Mouse (Mus musculus) stomach, embryonic 15.5 days (tissue): ENCODE measurements around the gene Lrr1. TPM values are rescaled to one million over a fixed set of nuclear protein-coding genes. Genes with fewer than 3 reads are reported as not detected.

Experiments
- microRNA-seq: library from miRNA; unstranded; fragments of <30 nt; microRNA quantifications from one replicate; pipeline ENCODE4, GENCODE M21; 2016
- polyA plus RNA-seq: library from polyadenylated mRNA; unstranded; fragments of >200 nt; fragmentation: Nextera tagmentation; extraction: Ambion mirVana; gene quantifications from 2 replicates; pipeline ENCODE4 v1.2.1, GENCODE M21; 2015

Gene Lrr1
- polyA plus RNA-seq, 1 experiment from 2014 or later: 19.9 TPM

Small RNA genes lying within 50 kb of the gene (microRNA-seq; reads per million reads assigned to microRNA genes)
- gene Gm47287 (not detected), gene Gm47295 (not detected)

Other genes with a start within 250 kb of the Lrr1 start
- gene Rps29, start 9.6 kb upstream of the Lrr1 start, polyA plus RNA-seq: 1,494 and 1,720 TPM in 2 replicates
- 720 and 730 TPM in 2 replicates for gene Rpl36al, start 15.3 kb downstream of the Lrr1 start, polyA plus RNA-seq
- gene Mgat2, start 15.3 kb downstream of the Lrr1 start, polyA plus RNA-seq: 63.6 and 67.4 TPM in 2 replicates
- gene Gm49383, start 28.3 kb downstream of the Lrr1 start, polyA plus RNA-seq: 26.4 and 28.3 TPM in 2 replicates
- gene Dnaaf2, start 29.6 kb downstream of the Lrr1 start, polyA plus RNA-seq: 9.9 and 10.0 TPM in 2 replicates
- 21.5 and 25.9 TPM in 2 replicates for gene Gm49384, start 35.5 kb downstream of the Lrr1 start, polyA plus RNA-seq
- 24.3 and 27.1 TPM in 2 replicates for gene Pole2, start 59.4 kb downstream of the Lrr1 start, polyA plus RNA-seq
- 9.0 and 9.2 TPM in 2 replicates for gene Klhdc1, start 72.4 kb downstream of the Lrr1 start, polyA plus RNA-seq
- 110 and 119 TPM in 2 replicates for gene Klhdc2, start 127.9 kb downstream of the Lrr1 start, polyA plus RNA-seq
- gene Nemf, start 188.4 kb downstream of the Lrr1 start, polyA plus RNA-seq: 90.4 and 92.1 TPM in 2 replicates
- gene Arf6, start 203.3 kb downstream of the Lrr1 start, polyA plus RNA-seq: 59.4 and 63.7 TPM in 2 replicates
- gene Gm9887, start 203.6 kb downstream of the Lrr1 start, polyA plus RNA-seq: 2.3 TPM in 2 replicates